Mouse (Mus musculus): ENCODE measurements at regions not wholly inside any gene's neighbourhood (a gene's known extent, or its start where the extent isn't known, plus 50 kb on each side); places are given as distances from the start of the nearest gene placed in this dataset.

GRCm38 (mm10) chr3:142948771-142949170 lies 67.0 kb upstream of the Pkn2 start:
- TF ChIP-seq ZNF384 (IDR thresholded peaks at IDR 0.05; ENCODE audit: low read depth, low read length): no peak
- TF ChIP-seq MAFK (IDR thresholded peaks at IDR 0.05; ENCODE audit: insufficient read depth, low read depth, low read length): no peak
- no peak for TF ChIP-seq CHD2 (IDR thresholded peaks at IDR 0.05; ENCODE audit: low read depth, low read length)
